ENCODE assay signal across 8 mouse cellular contexts in genomic region chr11:30985877-30986624, GRCm38 (mm10). TPM values are rescaled to one million over a fixed set of nuclear protein-coding genes. Genes with fewer than 3 reads are reported as not detected.
A peak's percentile ranks its signal among the peaks of the same experiment; 100 is the strongest.
DNase-seq lines count a peak whose midpoint lies in the region; ATAC-seq and TF ChIP-seq lines count a peak whose summit lies in the region.

Gene Chac2, minus strand, starts transcription at chr11:30986350.

- H3K27me3 ChIP-seq in heart, embryonic 12.5 days (replicated peaks) = no peaks in the 10 kb centered on the region
- H3K27me3 ChIP-seq in kidney, postnatal 0 days (ENCODE audit: insufficient read depth, low read length) = no peaks in the 10 kb centered on the region
- H3K27me3 ChIP-seq in liver, embryonic 11.5 days (replicated peaks; ENCODE audit: control insufficient read depth, insufficient read depth, low read length) = no peaks in the 10 kb centered on the region
- H3K27me3 ChIP-seq in stomach, embryonic 14.5 days (ENCODE audit: control insufficient read depth, insufficient read depth, low read length) = no peaks in the 10 kb centered on the region

- under 1% methylated on average over 22 of the region's 22 CpGs for WGBS in heart, embryonic 12.5 days
- under 1% methylated on average over 22 of the region's 22 CpGs for WGBS in kidney, postnatal 0 days
- 1% methylated on average over 22 of the region's 22 CpGs for WGBS in liver, embryonic 11.5 days
- WGBS in stomach, embryonic 14.5 days = under 1% methylated on average over 22 of the region's 22 CpGs

- peak within 1 kb of the TSS; percentile 80 for H3K4me3 ChIP-seq in heart, embryonic 12.5 days
- peak within 1 kb of the TSS; percentile 50 for H3K4me3 ChIP-seq in kidney, postnatal 0 days (replicated peaks; ENCODE audit: low read depth, low read length)
- H3K4me3 ChIP-seq in liver, embryonic 11.5 days (ENCODE audit: low read depth, low read length) = peak within 1 kb of the TSS; percentile 69
- peak within 1 kb of the TSS; percentile 57 for H3K4me3 ChIP-seq in stomach, embryonic 14.5 days (ENCODE audit: low read depth, low read length)

- peak; percentile 91 for DNase-seq in CD4-positive helper T cell, adult 2 months (ENCODE audit: low read depth, low spot score)
- peak; percentile 86 for DNase-seq in brain, embryonic 18.5 days (ENCODE audit: low read depth, low spot score)
- DNase-seq in kidney, postnatal 0 days (ENCODE audit: low spot score) = peak; percentile 94
- peak; percentile 76 for DNase-seq in liver, embryonic 11.5 days (ENCODE audit: low spot score)
- peak; percentile 90 for DNase-seq in naive thymus-derived CD4-positive, alpha-beta T cell, adult 2 months (ENCODE audit: low read depth)

- peak within 1 kb of the TSS; percentile 86 for H3K9ac ChIP-seq in heart, embryonic 12.5 days
- H3K9ac ChIP-seq in kidney, postnatal 0 days (ENCODE audit: low read depth, low read length) = peak within 1 kb of the TSS; percentile 68
- H3K9ac ChIP-seq in liver, embryonic 11.5 days (ENCODE audit: low read depth, low read length) = peak within 1 kb of the TSS; percentile 86
- peak within 1 kb of the TSS; percentile 57; the same call in 1 of the 2 replicates for H3K9ac ChIP-seq in stomach, embryonic 14.5 days (replicated peaks; ENCODE audit: low read depth, low read length)

- peaks cover 4% of the 10 kb centered on the region; the same call in 1 of the 2 replicates for H3K4me1 ChIP-seq in heart, embryonic 12.5 days (replicated peaks)
- H3K4me1 ChIP-seq in kidney, postnatal 0 days (replicated peaks; ENCODE audit: insufficient read depth, low read length) = no peaks in the 10 kb centered on the region; the same call in 1 of the 2 replicates
- peaks cover 4% of the 10 kb centered on the region; the same call in 1 of the 2 replicates for H3K4me1 ChIP-seq in liver, embryonic 11.5 days (replicated peaks; ENCODE audit: control insufficient read depth, insufficient read depth, low read length)
- H3K4me1 ChIP-seq in stomach, embryonic 14.5 days (ENCODE audit: control insufficient read depth, insufficient read depth, low read length) = 0 out of 2 replicates have a peak, but pooled peaks cover 3% of the 10 kb centered on the region

- no peaks in the 10 kb centered on the region for H3K36me3 ChIP-seq in heart, embryonic 12.5 days
- no peaks in the 10 kb centered on the region for H3K36me3 ChIP-seq in kidney, postnatal 0 days (ENCODE audit: insufficient read depth, low read length)
- H3K36me3 ChIP-seq in liver, embryonic 11.5 days (ENCODE audit: control insufficient read depth, insufficient read depth, low read length) = no peaks in the 10 kb centered on the region
- H3K36me3 ChIP-seq in stomach, embryonic 14.5 days (ENCODE audit: control insufficient read depth, insufficient read depth, low read length) = no peaks in the 10 kb centered on the region

- peak; percentile 97 for ATAC-seq in erythroid progenitor cell, adult 5-6 weeks (replicated peaks; ENCODE audit: low FRiP score, poor library complexity, severe bottlenecking)
- peak; percentile 98 for ATAC-seq in heart, embryonic 12.5 days (ENCODE audit: insufficient number of reproducible peaks, low FRiP score)
- ATAC-seq in kidney, postnatal 0 days (replicated peaks; ENCODE audit: low FRiP score, low read depth) = peak; percentile 98
- peak; percentile 99 for ATAC-seq in liver, embryonic 11.5 days (replicated peaks; ENCODE audit: low FRiP score)
- ATAC-seq in stomach, embryonic 14.5 days (ENCODE audit: insufficient number of reproducible peaks, insufficient read depth, low FRiP score, low read depth) = peak; percentile 99

- peak within 1 kb of the TSS; percentile 75 for H3K27ac ChIP-seq in heart, embryonic 12.5 days (ENCODE audit: poor library complexity, severe bottlenecking)
- peak within 1 kb of the TSS; percentile 78 for H3K27ac ChIP-seq in kidney, postnatal 0 days
- peak within 1 kb of the TSS; percentile 34 for H3K27ac ChIP-seq in liver, embryonic 11.5 days (ENCODE audit: low read depth, low read length)
- H3K27ac ChIP-seq in stomach, embryonic 14.5 days (ENCODE audit: low read length) = peak within 1 kb of the TSS; percentile 40; the same call in 1 of the 2 replicates

- TF ChIP-seq CTCF in kidney, postnatal 0 days (IDR thresholded peaks at IDR 0.05; ENCODE audit: low read depth) = no peak

- H3K4me2 ChIP-seq in heart, embryonic 12.5 days = peak within 1 kb of the TSS; percentile 93
- peak within 1 kb of the TSS; percentile 63 for H3K4me2 ChIP-seq in kidney, postnatal 0 days (ENCODE audit: low read length)
- H3K4me2 ChIP-seq in liver, embryonic 11.5 days = peak within 1 kb of the TSS; percentile 66
- H3K4me2 ChIP-seq in stomach, embryonic 14.5 days (replicated peaks; ENCODE audit: low read depth, low read length) = peak within 1 kb of the TSS; percentile 72

- H3K9me3 ChIP-seq in heart, embryonic 12.5 days (replicated peaks) = no peaks in the 10 kb centered on the region
- H3K9me3 ChIP-seq in kidney, postnatal 0 days (replicated peaks; ENCODE audit: low read length) = no peaks in the 10 kb centered on the region
- H3K9me3 ChIP-seq in liver, embryonic 11.5 days (ENCODE audit: control insufficient read depth, low read length) = no peaks in the 10 kb centered on the region
- no peaks in the 10 kb centered on the region for H3K9me3 ChIP-seq in stomach, embryonic 14.5 days (ENCODE audit: control insufficient read depth, low read depth, low read length)

RNA-seq across cellular contexts. Expression of gene Chac2, which starts in this region (rescaled TPM):
- 60.5 and 109 TPM in 2 replicates for total RNA-seq in erythroid progenitor cell, adult 5-6 weeks (2015; ENCODE audit: low replicate concordance)
- 144 and 152 TPM in 2 replicates for total RNA-seq in erythroid progenitor cell, adult 5-6 weeks (2017; ENCODE audit: low replicate concordance)
- polyA plus RNA-seq in heart, embryonic 12.5 days (2016; fragmentation: Nextera tagmentation; extraction: Ambion mirVana) = 18.3 and 18.9 TPM in 2 replicates
- polyA plus RNA-seq in kidney, postnatal 0 days (2015; fragmentation: Nextera tagmentation; extraction: Ambion mirVana) = 35.3 and 37.2 TPM in 2 replicates
- polyA plus RNA-seq in liver, embryonic 11.5 days (2014; fragmentation: Nextera tagmentation; extraction: Ambion mirVana) = 27.0 and 30.3 TPM in 2 replicates
- 16.9 and 21.4 TPM in 2 replicates for polyA plus RNA-seq in stomach, embryonic 14.5 days (2014; fragmentation: Nextera tagmentation; extraction: Ambion mirVana)

Comparison
In these comparisons a context has a peak if more than half of its experiments do, and no peak if none do; other contexts are left out.
1. Peak in every context shown above with its lines: DNase-seq, ATAC-seq, H3K4me3 ChIP-seq and H3K27ac ChIP-seq.